Mouse (Mus musculus) ES-CJ7 (cell line): ENCODE results near the gene Rpusd1.
A peak's percentile ranks its signal among the peaks of the same experiment; 100 is the strongest.

ENCODE experiments used
- DNase-seq: peaks from one replicate; pipeline ENCODE4 v3.0.0; 2011; ENCODE audit warnings: low read depth, low spot score

Gene Rpusd1

DNA sequence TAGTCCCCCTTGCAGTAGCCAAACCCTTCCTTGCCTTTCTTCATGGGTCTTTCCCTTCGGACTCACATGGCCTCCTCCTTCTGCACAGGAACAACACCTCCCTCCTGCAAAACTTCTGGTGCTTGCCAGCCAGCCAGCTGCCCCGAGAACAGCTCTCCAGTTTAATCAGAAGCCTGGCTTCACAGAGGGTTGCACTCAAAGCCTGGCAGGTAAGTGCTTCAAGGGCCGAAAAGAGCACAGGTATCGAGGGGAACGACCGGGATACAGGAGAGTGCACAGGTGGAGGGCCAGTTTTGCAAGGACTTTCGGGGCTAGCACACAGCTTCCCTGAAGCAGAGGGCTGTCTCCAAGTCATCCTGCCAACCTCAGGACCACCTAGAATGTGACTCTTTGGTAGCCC, 11.4 kb downstream of the Rpusd1 start:
- no peak for DNase-seq

GRCm38 (mm10) chr17:25741471-25741870, 14.0 kb downstream of the Rpusd1 start:
- DNase-seq, result peak; percentile 32

DNA sequence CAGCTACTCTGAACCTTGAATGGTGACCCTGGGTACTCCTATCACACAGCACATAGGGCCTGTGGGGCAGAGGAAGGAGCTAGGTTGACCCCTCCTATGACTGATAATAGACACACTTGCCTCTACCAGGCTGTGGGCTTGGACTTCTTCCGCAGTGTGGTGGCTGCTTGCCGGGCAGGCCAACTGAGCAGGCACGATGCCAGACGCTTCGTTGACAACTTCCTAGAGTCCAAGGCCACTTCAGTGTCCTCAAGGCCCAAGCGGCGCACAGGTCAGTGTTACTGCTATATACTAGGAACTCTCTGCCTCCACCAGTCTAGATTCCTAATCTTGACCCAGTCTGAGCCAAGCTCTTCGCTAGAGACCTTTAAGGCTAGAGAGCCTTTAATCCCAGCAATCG, 16.4 kb downstream of the Rpusd1 start:
- DNase-seq, result no peak

GRCm38 (mm10) chr17:25744311-25744710, 16.8 kb downstream of the Rpusd1 start:
- DNase-seq, result no peak

- no peak for DNase-seq
These were observed 20.8 kb downstream of the Rpusd1 start for GRCm38 (mm10) chr17:25748238-25748637.

- DNase-seq, result no peak
These were observed 21.8 kb downstream of the Rpusd1 start for GRCm38 (mm10) chr17:25749314-25749713.

GRCm38 (mm10) chr17:25751446-25751845, 24.0 kb downstream of the Rpusd1 start:
- DNase-seq, result no peak

DNA sequence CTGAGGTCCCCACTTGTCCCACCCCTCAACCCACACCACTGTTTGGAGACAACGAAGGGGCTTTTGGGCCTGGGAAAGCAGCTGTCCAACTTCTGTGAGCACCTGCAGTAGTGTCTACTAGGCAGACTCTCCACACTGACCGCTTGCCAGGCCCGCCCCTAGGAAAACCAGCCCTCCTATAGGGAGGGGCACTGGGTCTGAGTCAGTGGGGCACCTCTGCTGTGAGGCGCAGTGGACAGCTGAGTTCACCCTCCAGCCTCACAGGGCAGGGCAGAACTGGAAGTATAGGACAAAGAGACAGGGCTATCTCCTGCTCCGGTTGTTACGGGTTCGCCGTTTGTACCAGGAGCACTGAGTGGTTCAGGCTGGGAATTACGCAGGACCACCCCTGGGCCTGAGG, 26.8 kb downstream of the Rpusd1 start, which contains the start of gene Msln:
Gene Msln, minus strand, starts transcription at position 138 of the 400 bp plus-strand sequence.
- DNase-seq, result no peak

GRCm38 (mm10) chr17:25755086-25755485, 27.6 kb downstream of the Rpusd1 start:
- DNase-seq, result peak; percentile 63

DNA sequence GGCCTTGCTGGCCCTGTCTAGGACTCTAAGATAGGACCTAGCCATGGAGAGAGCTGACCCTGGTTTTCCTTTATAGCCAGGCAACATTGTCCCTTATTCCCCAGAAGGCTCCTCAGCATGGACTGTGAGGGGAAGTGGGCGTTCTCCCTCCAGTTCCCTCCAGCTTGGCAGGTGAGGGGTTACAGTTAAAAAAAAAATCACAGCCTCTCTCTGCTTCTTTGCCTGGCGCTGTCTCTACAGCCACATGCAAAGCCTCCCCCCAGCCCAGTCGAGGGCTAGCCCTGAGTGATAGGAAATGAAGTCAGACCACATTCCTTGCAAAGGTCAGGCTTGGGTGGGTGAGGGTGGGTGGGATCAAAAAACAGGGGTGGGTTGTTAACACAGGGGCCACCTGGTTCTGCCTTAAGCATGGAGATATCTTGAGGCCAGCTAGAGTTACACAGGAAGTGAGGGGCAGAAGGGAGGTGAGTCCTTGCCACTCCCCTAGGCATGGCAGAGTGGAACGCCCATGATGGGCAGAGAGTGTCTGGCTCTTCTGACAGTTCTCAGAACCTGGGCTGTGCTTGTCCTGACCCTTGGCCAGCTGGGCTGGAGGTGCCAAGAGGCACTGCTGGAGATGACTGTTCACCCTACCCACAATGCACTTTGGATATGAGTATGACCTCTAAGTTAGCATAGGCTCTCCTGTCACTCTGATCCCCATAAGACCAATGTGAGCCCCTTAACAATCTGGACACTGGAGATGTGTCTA, 28.3 kb downstream of the Rpusd1 start:
- peak; percentile 39 for DNase-seq

- DNase-seq, result peak; percentile 68
These were observed 29.1 kb downstream of the Rpusd1 start for GRCm38 (mm10) chr17:25756378-25757242.

DNA sequence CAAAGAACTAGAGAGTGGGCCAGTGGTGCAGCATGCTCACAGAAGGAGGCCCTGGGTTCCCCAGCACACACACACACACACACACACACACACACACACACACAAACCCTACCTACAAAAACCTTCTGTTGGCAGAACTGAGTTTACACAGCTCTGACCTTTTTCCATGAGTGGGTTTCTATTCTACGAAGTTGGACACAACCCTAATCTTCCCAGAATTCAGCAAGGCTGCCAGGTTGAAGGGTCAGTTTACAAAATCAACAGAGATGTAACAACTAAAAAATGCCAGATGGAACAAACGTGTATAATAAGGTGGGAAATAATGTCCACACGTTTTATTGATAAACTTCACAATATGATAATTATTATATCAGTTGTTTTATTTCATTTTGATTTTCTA, 30.2 kb downstream of the Rpusd1 start:
- DNase-seq, result no peak

DNA sequence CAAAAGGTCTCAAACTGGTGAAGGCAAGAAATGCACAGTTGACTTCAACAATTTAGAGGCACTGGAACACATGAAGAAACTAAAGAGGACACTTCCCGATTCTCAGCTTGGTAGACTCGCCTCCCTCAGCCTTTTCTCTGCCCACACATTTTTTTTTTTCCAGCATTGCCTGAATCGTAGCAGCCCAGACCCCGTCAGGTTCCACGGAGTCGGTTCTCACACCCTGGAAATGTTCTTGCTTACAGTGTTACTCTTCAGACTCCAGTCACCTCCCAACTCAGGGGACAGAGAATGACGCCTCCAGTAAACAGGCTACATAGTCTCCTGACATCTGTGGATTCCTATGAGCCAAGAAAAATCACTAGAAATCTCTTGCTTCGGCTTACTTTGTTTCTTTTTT, 32.7 kb downstream of the Rpusd1 start:
- DNase-seq, result no peak

DNA sequence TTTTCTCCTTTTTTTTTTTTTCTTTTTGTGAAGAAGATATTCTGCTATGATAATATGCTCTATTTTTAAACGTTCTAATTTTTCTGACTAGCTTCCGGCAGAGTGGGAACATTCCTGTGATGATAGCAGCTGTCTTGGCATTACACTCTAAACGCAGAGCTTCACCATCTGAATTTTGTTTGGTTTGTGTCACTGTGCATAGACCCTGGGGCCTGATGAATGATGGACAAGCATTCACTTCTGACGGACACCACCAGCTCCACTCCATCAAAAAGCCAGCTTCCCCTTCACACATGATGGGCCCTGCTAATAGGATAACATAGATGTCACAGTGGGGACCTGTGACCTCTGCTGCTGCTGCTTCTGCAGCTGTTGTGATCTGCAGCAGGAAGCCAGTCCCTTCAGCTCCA, 34.1 kb downstream of the Rpusd1 start:
- DNase-seq, result no peak

DNA sequence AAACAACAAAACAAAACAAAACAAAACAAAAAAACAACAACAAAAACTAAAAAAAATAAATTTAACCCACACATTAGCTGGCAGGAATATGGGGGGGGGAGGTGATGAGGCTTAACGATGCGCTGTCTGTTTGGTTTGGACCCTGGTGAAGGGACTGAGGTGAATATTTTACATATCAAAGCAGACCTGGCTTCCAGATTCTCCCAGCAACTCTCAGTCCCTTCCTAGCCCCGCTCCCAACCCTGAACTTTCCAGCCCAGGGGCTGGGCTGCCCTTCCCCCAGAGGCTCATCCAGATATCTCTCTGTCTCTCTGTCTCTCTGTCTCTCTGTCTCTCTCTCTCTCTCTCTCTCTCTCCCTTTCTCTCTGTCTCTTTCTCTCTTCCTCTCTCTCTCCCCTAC, 35.1 kb downstream of the Rpusd1 start:
- peak; percentile 60 for DNase-seq

DNA sequence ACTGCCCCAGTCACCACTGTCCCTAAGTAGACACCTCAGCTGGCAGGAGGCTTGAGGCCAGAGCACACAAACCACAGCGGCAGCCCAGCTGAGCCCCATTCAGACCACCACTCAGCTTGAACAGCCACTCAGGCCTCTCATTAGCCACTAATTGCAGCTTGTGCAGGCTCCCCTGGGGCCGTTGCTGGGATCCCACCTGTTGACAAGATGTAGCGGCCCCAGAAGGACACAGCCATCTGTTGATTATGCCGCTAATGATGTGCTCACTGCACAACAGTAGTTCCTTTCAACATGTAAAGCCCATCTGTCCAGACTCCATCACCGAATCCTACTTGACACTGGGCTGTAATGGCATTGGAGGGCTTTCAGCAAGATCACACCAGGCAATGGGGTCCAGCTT, 38.4 kb downstream of the Rpusd1 start:
- no peak for DNase-seq

- DNase-seq, result no peak
These were observed 41.9 kb downstream of the Rpusd1 start for GRCm38 (mm10) chr17:25769331-25769730.

DNA sequence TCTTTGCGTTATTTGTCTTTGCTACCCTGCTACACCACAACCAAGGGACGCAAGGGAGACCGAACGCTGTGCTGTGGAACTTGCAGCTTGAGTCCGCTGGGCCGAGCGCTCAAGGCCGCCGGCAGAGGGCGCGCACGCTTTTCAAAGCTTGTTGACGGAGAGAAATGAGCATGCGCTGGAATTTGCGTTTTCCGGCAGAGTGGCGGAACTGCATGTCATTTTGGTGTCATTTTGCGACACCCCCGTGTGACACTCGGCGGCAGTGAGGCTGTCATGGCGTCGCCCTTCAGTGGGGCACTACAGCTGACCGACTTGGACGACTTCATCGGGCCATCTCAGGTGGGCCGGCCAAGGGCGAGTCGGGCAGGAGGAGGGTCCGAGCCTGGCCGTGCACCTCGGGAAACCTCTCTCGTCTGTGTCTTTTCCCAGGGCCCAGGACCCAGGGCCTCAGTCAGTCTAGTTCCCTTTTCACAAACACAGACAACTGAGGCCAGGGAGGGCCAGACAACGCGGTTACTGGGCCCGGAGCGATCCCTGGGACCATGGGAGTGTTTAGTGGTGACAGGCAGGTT, 46.2 kb downstream of the Rpusd1 start, which contains the start of gene Narfl:
Gene Narfl, plus strand, starts transcription at position 228 of the 572 bp plus-strand sequence.
- DNase-seq, result peak; percentile 99

DNA sequence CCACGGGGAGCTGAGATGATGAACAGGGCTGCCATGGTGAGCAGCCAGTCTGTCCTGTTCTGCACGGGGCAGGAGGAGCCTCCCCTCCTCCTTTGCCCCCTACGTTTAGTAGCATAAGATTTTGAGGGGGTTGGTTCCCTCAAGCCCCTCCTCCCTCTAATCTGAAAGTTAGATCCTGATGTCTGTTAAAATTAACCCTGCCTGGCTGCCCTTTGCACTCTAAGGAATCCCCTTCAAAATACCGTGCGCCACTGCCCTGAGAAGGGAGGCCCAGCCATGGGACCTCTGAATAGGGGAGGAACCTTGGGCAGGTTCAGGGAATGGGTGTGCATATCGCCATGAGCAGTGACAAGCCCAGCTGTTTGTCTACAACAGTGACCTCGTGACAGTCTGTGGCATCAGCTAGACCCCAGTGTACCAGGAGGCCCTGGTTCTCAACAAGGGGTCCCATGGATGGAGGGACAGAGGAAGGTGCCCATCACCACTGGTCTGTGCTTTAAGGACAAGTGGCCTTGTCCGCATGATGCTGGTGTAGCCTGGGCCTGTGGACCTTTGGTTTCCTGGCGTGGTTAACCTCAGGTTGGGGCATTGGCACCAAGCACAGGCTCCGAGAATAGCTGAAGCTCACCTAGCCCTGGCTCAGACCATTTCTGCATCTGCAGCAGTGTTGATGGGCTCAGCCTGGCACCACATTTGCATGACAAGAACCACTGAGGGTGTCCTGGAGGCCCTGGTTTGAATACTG, 48.0 kb downstream of the Rpusd1 start:
- no peak for DNase-seq

- no peak for DNase-seq
These were observed 50.5 kb downstream of the Rpusd1 start for GRCm38 (mm10) chr17:25777948-25778347.
